Mouse (Mus musculus) liver, embryonic 12.5 days (tissue): ENCODE results near the gene Fam102b. TPM values are rescaled to one million over a fixed set of nuclear protein-coding genes. Genes with fewer than 3 reads are reported as not detected.

Source experiments
- ATAC-seq: fragments of 200-750 bp; cut with Nextera tagmentation; 2 replicates; pipeline ENCODE4 v1.8.0; 2017; ENCODE audit warnings: moderate number of reproducible peaks, mild to moderate bottlenecking, moderate library complexity
- H3K27ac ChIP-seq: fragments of 300-500 bp; sonication (generic); 2 replicates; pipeline ENCODE4 v1.5.1; 2016; ENCODE audit warnings: mild to moderate bottlenecking
- H3K27me3 ChIP-seq: fragments of 300-500 bp; sonication (generic); replicated peaks from 2 replicates; pipeline ENCODE4 v1.6.1; 2016; ENCODE audit warnings: mild to moderate bottlenecking, moderate library complexity
- H3K36me3 ChIP-seq: fragments of 300-500 bp; sonication (generic); 2 replicates; pipeline ENCODE4 v1.6.1; 2016; ENCODE audit warnings: mild to moderate bottlenecking, moderate library complexity
- H3K4me1 ChIP-seq: fragments of 300-500 bp; sonication (generic); 2 replicates; pipeline ENCODE4 v1.6.1; 2016
- H3K4me2 ChIP-seq: fragments of 300-500 bp; sonication (generic); 2 replicates; pipeline ENCODE4 v1.6.1; 2016; ENCODE audit warnings: mild to moderate bottlenecking, moderate library complexity
- H3K4me3 ChIP-seq: fragments of 300-500 bp; sonication (generic); 2 replicates; pipeline ENCODE4 v1.5.1; 2016; ENCODE audit warnings: mild to moderate bottlenecking, moderate library complexity
- H3K9ac ChIP-seq: fragments of 300-500 bp; sonication (generic); 2 replicates; pipeline ENCODE4 v1.6.1; 2016; ENCODE audit warnings: mild to moderate bottlenecking, moderate library complexity
- H3K9me3 ChIP-seq: fragments of 300-500 bp; sonication (generic); replicated peaks from 2 replicates; pipeline ENCODE4 v1.6.1; 2016; ENCODE audit warnings: mild to moderate bottlenecking, moderate library complexity
- WGBS: fragments of 180-500 bp; shearing (Covaris S2); methylation state at CpG from one replicate; pipeline ENCODE4 v1.1.7; 2016; ENCODE audit not compliant: insufficient replicate concordance; 5-methylcytosine and 5-hydroxymethylcytosine counted together
- polyA plus RNA-seq: library from polyadenylated mRNA; unstranded; fragments of >200 nt; fragmentation: Nextera tagmentation; extraction: Ambion mirVana; gene quantifications from 2 replicates; pipeline ENCODE4 v1.2.1, GENCODE M21; 2016

Gene Fam102b
- polyA plus RNA-seq, 1 experiment from 2014 or later = 4.5 TPM

DNA sequence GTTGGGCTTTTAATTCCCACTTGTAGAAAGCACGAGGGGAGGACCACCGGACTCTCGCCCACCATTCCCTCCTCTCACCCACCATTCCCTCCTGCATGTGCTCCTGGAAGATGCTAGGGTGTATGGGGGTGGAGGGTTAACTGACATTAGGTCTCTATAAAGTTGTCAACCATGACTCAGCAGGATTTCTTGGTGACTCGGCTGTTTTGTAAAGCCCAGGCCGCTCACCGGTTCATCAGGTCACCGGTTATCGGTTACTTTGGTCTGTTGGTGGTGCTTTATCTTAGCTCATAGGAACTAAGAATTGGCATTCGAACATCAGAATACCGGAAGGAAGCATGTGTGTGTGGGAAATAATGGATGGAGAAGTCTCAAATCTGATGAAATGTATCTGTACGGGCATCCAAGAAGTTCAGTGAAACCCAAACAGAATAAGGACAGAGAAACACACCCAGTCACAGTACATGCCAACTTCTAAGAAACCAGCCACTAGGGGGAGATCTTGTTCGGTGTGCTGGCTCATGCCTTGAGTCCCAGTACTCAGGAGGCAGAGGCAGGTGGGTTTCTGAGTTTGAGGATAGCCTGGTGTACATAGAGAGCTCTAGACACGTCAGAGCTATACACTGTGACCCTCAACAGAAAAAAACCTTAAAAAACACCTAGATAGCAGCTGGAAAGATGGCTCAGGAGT, 49.9 kb downstream of the Fam102b start:
- no peaks in the 10 kb centered on the region for H3K9me3 ChIP-seq
- H3K4me3 ChIP-seq = no peak overlapping the region
- H3K36me3 ChIP-seq = peaks cover 36% of the 10 kb centered on the region
- peak; percentile 43; the same call in 1 of the 2 replicates for ATAC-seq
- no peaks in the 10 kb centered on the region for H3K27me3 ChIP-seq
- H3K27ac ChIP-seq = no peak overlapping the region
- no peak overlapping the region for H3K4me2 ChIP-seq
- WGBS = 81% methylated on average over 13 of the region's 13 CpGs
- H3K9ac ChIP-seq = no peak overlapping the region
- H3K4me1 ChIP-seq = peaks cover 34% of the 10 kb centered on the region

DNA sequence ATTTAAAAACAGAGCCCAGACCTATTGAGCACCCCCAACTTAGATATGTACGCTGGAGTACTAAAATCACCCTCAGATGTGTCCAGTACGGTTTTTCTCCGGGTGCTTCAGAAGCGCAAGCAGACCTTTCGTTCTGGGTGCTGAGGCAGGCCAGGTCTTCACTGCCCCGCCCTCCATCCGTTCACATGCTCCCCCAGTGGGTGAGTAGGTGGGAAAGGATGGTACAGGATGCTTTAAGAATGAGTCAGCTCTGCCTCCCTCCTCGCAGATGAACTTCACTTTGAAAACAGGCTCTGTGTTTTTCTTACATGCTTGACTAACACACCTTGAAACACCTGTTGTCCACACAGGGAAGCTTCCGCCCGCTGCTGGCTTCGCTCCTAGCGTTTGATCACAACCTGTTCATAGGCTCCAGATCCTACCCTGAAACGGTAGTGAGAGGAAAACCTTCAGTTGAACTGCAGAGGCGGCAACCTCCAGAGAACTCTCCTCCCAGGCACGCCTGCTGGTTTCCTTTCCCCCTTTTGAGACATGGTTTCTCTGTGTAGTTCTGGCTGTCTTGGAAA, 52.4 kb downstream of the Fam102b start:
- Histone ChIP-seq H3K9ac (no peak overlapping the region), H3K4me2 (peak overlapping the region; percentile 45), H3K4me3 (no peak overlapping the region), H3K27me3 (no peaks in the 10 kb centered on the region), H3K36me3 (peaks cover 33% of the 10 kb centered on the region), H3K4me1 (peaks cover 26% of the 10 kb centered on the region), H3K27ac (no peak overlapping the region), H3K9me3 (no peaks in the 10 kb centered on the region)
- 75% methylated on average over 15 of the region's 15 CpGs for WGBS
- ATAC-seq = no peak

GRCm38 (mm10) chr3:108973980-108974660, 53.3 kb downstream of the Fam102b start:
- peak; percentile 63 for ATAC-seq
- 36% methylated on average over 13 of the region's 13 CpGs for WGBS
- H3K36me3 ChIP-seq = peaks cover 24% of the 10 kb centered on the region
- H3K4me1 ChIP-seq = peaks cover 26% of the 10 kb centered on the region
- H3K27ac ChIP-seq = peak overlapping the region; percentile 36; the same call in 1 of the 2 replicates
- H3K4me2 ChIP-seq = peak overlapping the region; percentile 45
- no peak overlapping the region for H3K9ac ChIP-seq
- no peaks in the 10 kb centered on the region for H3K9me3 ChIP-seq
- no peak overlapping the region for H3K4me3 ChIP-seq
- H3K27me3 ChIP-seq = no peaks in the 10 kb centered on the region

GRCm38 (mm10) chr3:108966051-108966450, 61.4 kb downstream of the Fam102b start:
- no peak overlapping the region for H3K4me3 ChIP-seq
- WGBS = 70% methylated on average over 3 of the region's 3 CpGs
- H3K36me3 ChIP-seq = peaks cover 6% of the 10 kb centered on the region; the same call in 1 of the 2 replicates
- no peaks in the 10 kb centered on the region for H3K9me3 ChIP-seq
- no peaks in the 10 kb centered on the region for H3K27me3 ChIP-seq
- no peak overlapping the region for H3K27ac ChIP-seq
- H3K4me2 ChIP-seq = no peak overlapping the region
- H3K9ac ChIP-seq = no peak overlapping the region
- peaks cover 11% of the 10 kb centered on the region for H3K4me1 ChIP-seq
- ATAC-seq = no peak

DNA sequence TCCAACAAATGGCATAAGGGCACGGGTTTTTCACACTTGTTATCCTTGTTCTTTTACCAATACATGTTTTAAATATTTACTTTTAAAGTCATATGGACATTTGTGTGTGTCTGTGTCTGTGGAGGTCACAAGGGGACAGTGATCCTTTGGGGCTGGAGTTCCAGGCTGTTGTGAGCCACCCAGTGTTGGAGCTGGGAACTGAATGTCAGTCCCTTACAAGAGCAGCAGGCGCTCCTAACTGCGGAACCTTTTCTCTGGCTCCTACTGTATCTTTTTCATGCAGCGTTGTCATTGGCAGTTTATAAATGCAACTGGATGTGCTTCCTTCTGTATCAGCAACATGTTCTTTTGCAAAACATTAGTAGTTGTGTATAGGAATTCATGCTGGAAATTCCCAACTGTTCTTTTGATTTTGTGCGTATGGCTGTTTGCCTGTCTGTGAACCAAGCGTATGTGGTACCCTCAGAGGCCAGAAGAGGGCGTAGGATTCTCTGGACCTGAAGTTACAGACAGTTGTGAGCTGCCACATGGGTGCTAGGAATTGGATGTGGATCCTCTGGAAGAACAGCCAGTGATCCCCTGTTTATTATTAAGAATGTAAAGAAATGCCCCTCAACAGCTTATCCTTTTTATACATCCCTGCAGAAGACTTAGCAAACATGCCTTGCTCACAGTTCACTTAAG, 62.9 kb downstream of the Fam102b start:
- Histone ChIP-seq H3K27me3 (no peaks in the 10 kb centered on the region), H3K4me3 (no peak overlapping the region), H3K4me2 (no peak overlapping the region), H3K4me1 (peaks cover 11% of the 10 kb centered on the region), H3K9ac (no peak overlapping the region), H3K36me3 (no peaks in the 10 kb centered on the region), H3K9me3 (no peaks in the 10 kb centered on the region), H3K27ac (no peak overlapping the region)
- no peak for ATAC-seq
- 76% methylated on average over 7 of the region's 7 CpGs for WGBS

GRCm38 (mm10) chr3:108963776-108964175, 63.6 kb downstream of the Fam102b start:
- Histone ChIP-seq H3K27ac (no peak overlapping the region), H3K9ac (no peak overlapping the region), H3K9me3 (no peaks in the 10 kb centered on the region), H3K4me2 (no peak overlapping the region), H3K27me3 (no peaks in the 10 kb centered on the region), H3K36me3 (no peaks in the 10 kb centered on the region), H3K4me1 (peaks cover 10% of the 10 kb centered on the region), H3K4me3 (no peak overlapping the region)
- 60% methylated on average over 3 of the region's 3 CpGs for WGBS
- ATAC-seq = no peak

DNA sequence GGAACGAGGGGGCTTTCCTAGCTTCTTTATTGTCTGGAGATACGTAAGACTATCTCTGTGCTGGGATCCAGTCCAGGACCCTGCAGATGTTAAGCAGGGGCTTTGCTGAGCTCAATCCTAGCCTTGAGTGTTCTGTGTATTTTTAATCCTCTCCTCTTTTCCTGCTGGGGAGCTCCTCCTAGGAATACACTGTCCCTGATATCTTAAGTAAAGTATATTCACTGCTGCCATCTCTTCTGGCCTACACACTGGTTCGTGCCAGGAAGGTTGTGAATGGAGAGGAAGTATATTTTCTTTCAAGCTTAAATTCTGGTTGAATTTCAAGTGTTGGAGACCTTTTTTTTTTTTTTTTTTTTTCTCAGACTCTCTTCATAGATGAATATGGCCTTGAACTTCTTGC, 64.1 kb downstream of the Fam102b start:
- no peaks in the 10 kb centered on the region for H3K9me3 ChIP-seq
- H3K4me2 ChIP-seq = no peak overlapping the region
- no peak overlapping the region for H3K27ac ChIP-seq
- no peaks in the 10 kb centered on the region for H3K36me3 ChIP-seq
- H3K4me1 ChIP-seq = peaks cover 6% of the 10 kb centered on the region
- H3K27me3 ChIP-seq = no peaks in the 10 kb centered on the region
- no peak overlapping the region for H3K4me3 ChIP-seq
- H3K9ac ChIP-seq = no peak overlapping the region
- 72% methylated on average over 3 of the region's 3 CpGs for WGBS
- ATAC-seq = no peak

GRCm38 (mm10) chr3:108961655-108962054, 65.8 kb downstream of the Fam102b start:
- no peaks in the 10 kb centered on the region for H3K9me3 ChIP-seq
- no peak overlapping the region for H3K4me2 ChIP-seq
- 30% methylated on average over 6 of the region's 6 CpGs for WGBS
- H3K4me3 ChIP-seq = no peak overlapping the region
- no peaks in the 10 kb centered on the region for H3K27me3 ChIP-seq
- no peak overlapping the region for H3K27ac ChIP-seq
- no peaks in the 10 kb centered on the region for H3K36me3 ChIP-seq
- H3K9ac ChIP-seq = no peak overlapping the region
- no peaks in the 10 kb centered on the region; the same call in 1 of the 2 replicates for H3K4me1 ChIP-seq
- no peak for ATAC-seq

GRCm38 (mm10) chr3:108961226-108961625, 66.2 kb downstream of the Fam102b start:
- no peak overlapping the region for H3K4me2 ChIP-seq
- H3K9ac ChIP-seq = no peak overlapping the region
- no peak overlapping the region for H3K27ac ChIP-seq
- H3K36me3 ChIP-seq = no peaks in the 10 kb centered on the region
- H3K4me1 ChIP-seq = no peaks in the 10 kb centered on the region; the same call in 1 of the 2 replicates
- H3K9me3 ChIP-seq = no peaks in the 10 kb centered on the region
- no peaks in the 10 kb centered on the region for H3K27me3 ChIP-seq
- no peak overlapping the region for H3K4me3 ChIP-seq
- no peak for ATAC-seq
- 51% methylated on average over 7 of the region's 7 CpGs for WGBS

GRCm38 (mm10) chr3:108959680-108960295, 67.6 kb downstream of the Fam102b start:
- Histone ChIP-seq H3K4me1 (no peaks in the 10 kb centered on the region; the same call in 1 of the 2 replicates), H3K4me2 (no peak overlapping the region), H3K36me3 (no peaks in the 10 kb centered on the region), H3K9me3 (no peaks in the 10 kb centered on the region), H3K27ac (no peak overlapping the region), H3K4me3 (no peak overlapping the region), H3K9ac (no peak overlapping the region), H3K27me3 (no peaks in the 10 kb centered on the region)
- ATAC-seq = no peak
- WGBS = 67% methylated on average over 13 of the region's 13 CpGs

GRCm38 (mm10) chr3:108957976-108958375, 69.4 kb downstream of the Fam102b start:
- H3K4me1 ChIP-seq = no peaks in the 10 kb centered on the region; the same call in 1 of the 2 replicates
- H3K9ac ChIP-seq = no peak overlapping the region
- H3K27ac ChIP-seq = no peak overlapping the region
- no peak overlapping the region for H3K4me3 ChIP-seq
- no peaks in the 10 kb centered on the region for H3K9me3 ChIP-seq
- H3K4me2 ChIP-seq = no peak overlapping the region
- no peak for ATAC-seq
- no peaks in the 10 kb centered on the region for H3K27me3 ChIP-seq
- H3K36me3 ChIP-seq = no peaks in the 10 kb centered on the region
